Comparison of ENCODE assay signal across 14 mouse cellular contexts in genomic region chr17:8778839-8779238, GRCm38 (mm10).
"Had no signal": no experiment of that assay in that cellular context is flagged by ENCODE, and none has a peak within 500 bp of the region (broad histone marks: within the 10 kb centered on the region; RNA-seq: fewer than 3 reads in every experiment).

No protein-coding gene starts in this region.

- H3K4me2 ChIP-seq: neural tube, embryonic 15.5 days; stomach, embryonic 15.5 days had no signal

- H3K27ac ChIP-seq: neural tube, embryonic 15.5 days; stomach, embryonic 15.5 days; stomach, postnatal 0 days had no signal

- H3K36me3 ChIP-seq: neural tube, embryonic 15.5 days; stomach, embryonic 15.5 days had no signal

- H3K4me3 ChIP-seq: neural tube, embryonic 15.5 days; stomach, embryonic 15.5 days had no signal

- H3K9me3 ChIP-seq: neural tube, embryonic 15.5 days; stomach, embryonic 15.5 days had no signal

- H3K4me1 ChIP-seq: neural tube, embryonic 15.5 days; stomach, embryonic 15.5 days had no signal

- H3K9ac ChIP-seq: neural tube, embryonic 15.5 days; stomach, embryonic 15.5 days had no signal

- DNase-seq: retina, postnatal 1 day; right cerebral cortex, adult 18-20 months; right cerebral cortex, postnatal 14 days; right cerebral cortex, postnatal 4 days; spleen, adult 18-20 months; thymus, adult 18-20 months; thymus, adult 2 months; thymus, postnatal 14 days; thymus, postnatal 25 days; thymus, postnatal 36 days; thymus, postnatal 4 days had no signal

- H3K27me3 ChIP-seq: neural tube, embryonic 15.5 days; stomach, embryonic 15.5 days had no signal
